In the genomic region with DNA sequence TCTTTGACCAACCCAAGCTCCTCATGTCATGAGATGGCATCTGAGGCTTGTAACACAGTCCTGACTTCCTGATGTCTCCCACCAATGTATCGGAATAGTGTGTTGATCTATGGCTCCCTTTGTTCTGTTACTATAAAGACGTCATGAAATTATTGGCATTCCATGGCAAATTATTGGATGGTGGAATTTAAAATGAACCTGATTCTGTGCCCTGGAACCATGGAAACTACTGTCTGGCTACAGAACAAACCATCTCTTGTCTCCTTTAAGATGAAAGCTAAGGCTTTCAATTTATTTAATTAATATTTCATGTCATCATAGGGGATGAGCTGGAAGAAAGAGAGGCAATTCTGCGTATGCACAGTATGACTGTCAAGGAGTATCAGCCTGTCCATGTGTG, we compare ENCODE assay signal across 19 mouse cellular contexts.
"Had no signal": no experiment of that assay in that cellular context is flagged by ENCODE, and none has a peak within 500 bp of the region (broad histone marks: within the 10 kb centered on the region; RNA-seq: fewer than 3 reads in every experiment).

No protein-coding gene starts in this region.

- H3K4me2 ChIP-seq: liver, embryonic 15.5 days; lung, embryonic 15.5 days; midbrain, embryonic 11.5 days; midbrain, embryonic 13.5 days; midbrain, embryonic 15.5 days; neural tube, embryonic 12.5 days; stomach, embryonic 15.5 days had no signal

- H3K4me3 ChIP-seq: liver, embryonic 15.5 days; lung, embryonic 15.5 days; megakaryocyte, embryonic 14.5 days; midbrain, embryonic 13.5 days; midbrain, embryonic 15.5 days; neural tube, embryonic 12.5 days; stomach, embryonic 15.5 days had no signal

- DNase-seq: liver, postnatal 0 days; lung, adult 2 months; lung, postnatal 14 days; lung, postnatal 36 days; right cerebral cortex, postnatal 14 days; thymus, adult 2 months; thymus, postnatal 25 days; thymus, postnatal 4 days had no signal

- H3K4me1 ChIP-seq: liver, embryonic 15.5 days; megakaryocyte, embryonic 14.5 days; stomach, embryonic 15.5 days had no signal

- H3K27me3 ChIP-seq: liver, embryonic 15.5 days; lung, embryonic 15.5 days; megakaryocyte, embryonic 14.5 days; midbrain, embryonic 15.5 days; neural tube, embryonic 12.5 days; stomach, embryonic 15.5 days had no signal

- H3K9ac ChIP-seq: liver, embryonic 15.5 days; liver, postnatal 0 days; lung, embryonic 15.5 days; midbrain, embryonic 13.5 days; midbrain, embryonic 15.5 days; neural tube, embryonic 12.5 days; stomach, embryonic 15.5 days had no signal

- H3K36me3 ChIP-seq: liver, embryonic 15.5 days; lung, embryonic 15.5 days; midbrain, embryonic 13.5 days; midbrain, embryonic 15.5 days; neural tube, embryonic 12.5 days; stomach, embryonic 15.5 days had no signal

- H3K9me3 ChIP-seq: liver, embryonic 15.5 days; lung, embryonic 15.5 days; midbrain, embryonic 13.5 days; midbrain, embryonic 15.5 days; stomach, embryonic 15.5 days had no signal

- ATAC-seq: liver, postnatal 0 days; lung, postnatal 0 days; midbrain, embryonic 13.5 days; midbrain, embryonic 15.5 days had no signal

- H3K27ac ChIP-seq: liver, embryonic 15.5 days; lung, embryonic 15.5 days; macrophage; midbrain, embryonic 13.5 days; midbrain, embryonic 15.5 days; neural tube, embryonic 12.5 days; stomach, embryonic 15.5 days; stomach, postnatal 0 days had no signal
